Mouse (Mus musculus) kidney, adult 11 months (tissue): ENCODE measurements around the gene Srr.
A peak's percentile ranks its signal among the peaks of the same experiment; 100 is the strongest.

Experiments used
- DNase-seq: peaks from one replicate; pipeline ENCODE4 v3.0.0; 2022

The Srr gene

GRCm38 (mm10) chr11:74925577-74926387 is at the start of gene Srr, which contains the start of gene Smg6:
Srr (minus strand) TSS chr11:74925948.
Smg6 (plus strand) TSS chr11:74925823.
- DNase-seq: peak; percentile 92

DNA sequence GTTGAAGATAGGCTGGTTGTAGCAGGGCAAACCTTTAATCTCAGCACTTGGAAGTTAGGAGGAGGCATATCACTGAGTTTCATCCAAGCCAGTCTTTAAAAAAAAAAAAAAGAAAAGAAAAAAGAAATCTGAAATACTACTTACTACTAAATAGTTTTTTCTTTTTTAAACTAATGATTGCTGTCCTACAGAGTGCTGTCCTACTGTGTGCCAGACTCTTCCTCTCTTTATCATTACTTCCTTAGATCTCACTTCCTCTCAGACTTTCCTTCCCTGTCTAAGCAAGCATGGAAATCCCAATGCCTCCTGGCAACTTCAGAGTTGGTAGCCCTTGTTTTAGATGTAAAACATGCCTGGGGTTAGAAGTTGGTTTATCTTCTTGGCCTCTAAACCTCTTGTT is 48.9 kb upstream of the Srr start:
- DNase-seq: no peak

DNA sequence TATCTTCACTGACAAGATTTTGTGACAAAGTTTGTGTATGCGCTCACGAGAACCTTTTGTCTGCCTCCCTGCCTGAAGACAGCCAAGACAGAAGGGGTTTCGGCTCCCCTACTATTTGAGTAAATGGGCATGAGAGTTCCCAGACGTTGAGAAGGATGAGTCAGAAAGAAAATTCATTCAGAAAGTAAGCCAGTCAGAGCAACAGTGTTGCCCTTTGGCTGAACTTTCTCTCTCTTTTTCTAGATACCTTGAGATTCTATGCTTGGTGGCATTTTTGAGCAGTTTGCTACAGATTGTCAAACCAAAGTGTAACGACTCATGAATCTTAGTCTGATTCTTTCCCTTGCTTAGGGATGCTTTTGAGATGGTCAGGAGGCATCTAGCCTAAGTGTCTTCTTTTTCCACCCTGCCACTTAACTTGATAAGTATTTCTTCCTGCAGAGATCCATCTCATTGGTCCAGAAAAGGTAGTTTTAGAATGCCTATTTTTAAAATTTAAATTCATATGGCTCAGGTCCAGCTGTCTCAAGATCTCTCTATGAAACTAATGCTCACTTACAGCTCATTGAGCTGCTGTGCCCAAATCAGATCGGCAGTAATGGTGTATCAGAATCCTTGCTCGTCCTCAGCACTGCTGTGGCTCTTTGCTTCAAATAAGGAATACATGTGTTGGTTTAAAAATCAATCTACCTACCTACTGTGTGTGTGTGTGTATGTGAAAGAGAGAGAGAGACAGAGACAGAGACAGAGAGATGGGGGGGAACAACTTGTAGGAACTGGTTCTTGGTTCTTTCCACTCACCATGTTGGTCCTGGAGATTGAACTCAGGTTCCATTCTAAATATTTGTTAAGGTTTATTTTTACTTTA is 47.8 kb upstream of the Srr start:
- no peak for DNase-seq

DNA sequence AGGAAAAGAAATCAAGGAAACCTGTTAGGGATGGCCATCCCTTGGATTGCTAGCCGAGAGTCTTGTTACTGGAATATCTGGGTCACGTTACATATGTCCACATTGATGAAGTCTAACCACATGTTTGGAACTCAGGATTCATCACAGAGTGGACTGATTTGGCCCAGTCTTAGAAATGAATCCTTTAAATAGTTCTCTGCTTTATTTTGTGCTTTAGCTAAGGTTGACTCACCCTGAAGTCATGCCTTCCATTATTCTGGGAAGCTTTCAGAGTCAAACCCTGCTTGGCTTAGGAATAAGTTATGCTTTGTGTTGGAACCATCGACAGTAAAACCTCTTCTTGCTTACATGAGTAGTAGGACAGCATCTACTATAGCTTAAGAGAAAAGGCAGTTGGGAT is 39.8 kb upstream of the Srr start:
- DNase-seq: no peak

GRCm38 (mm10) chr11:74962846-74963407 is 37.2 kb upstream of the Srr start:
- no peak for DNase-seq

DNA sequence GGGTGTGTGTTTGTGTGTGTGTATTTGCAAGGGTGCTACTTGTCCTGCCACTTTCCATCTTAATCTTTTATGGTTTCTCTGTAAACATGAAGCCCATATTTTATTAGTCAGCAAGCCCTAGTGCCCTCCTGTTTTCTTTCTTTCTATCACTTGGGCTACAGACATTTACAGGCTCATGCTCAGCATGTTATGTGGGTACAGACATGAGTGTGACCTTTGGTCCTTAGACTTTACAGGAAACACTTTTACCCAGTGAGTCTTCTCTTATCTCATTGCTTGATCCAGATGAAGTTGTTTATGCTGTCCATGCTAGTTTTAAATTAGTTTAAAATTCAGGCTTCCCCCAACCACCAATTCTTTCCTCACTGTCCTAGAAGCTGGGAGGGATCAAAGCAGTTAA is 36.2 kb upstream of the Srr start:
- no peak for DNase-seq

- no peak for DNase-seq
These were observed 34.3 kb upstream of the Srr start for GRCm38 (mm10) chr11:74960031-74960551.

GRCm38 (mm10) chr11:74959501-74959900 is 33.8 kb upstream of the Srr start:
- no peak for DNase-seq

- DNase-seq: no peak
These were observed 31.9 kb upstream of the Srr start for GRCm38 (mm10) chr11:74957600-74957999.

DNA sequence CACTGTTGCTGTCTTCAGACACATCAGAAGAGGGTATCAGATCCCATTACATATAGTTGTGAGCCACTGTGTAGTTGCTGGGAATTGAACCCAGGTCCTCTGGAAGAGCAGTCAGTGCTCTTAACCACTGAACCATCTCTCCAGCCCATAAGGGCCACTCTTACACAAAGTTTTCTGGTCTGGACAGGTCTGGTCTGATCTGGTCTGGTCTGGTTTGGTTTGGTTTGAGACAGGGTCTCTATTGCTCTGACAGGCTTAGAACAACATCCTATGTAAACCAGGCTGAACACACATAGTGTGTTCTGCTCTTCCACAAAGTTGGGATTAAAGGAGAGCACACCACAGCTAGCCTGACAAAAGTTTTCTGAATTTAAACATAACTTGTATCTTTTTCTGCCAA is 30.3 kb upstream of the Srr start:
- no peak for DNase-seq

DNA sequence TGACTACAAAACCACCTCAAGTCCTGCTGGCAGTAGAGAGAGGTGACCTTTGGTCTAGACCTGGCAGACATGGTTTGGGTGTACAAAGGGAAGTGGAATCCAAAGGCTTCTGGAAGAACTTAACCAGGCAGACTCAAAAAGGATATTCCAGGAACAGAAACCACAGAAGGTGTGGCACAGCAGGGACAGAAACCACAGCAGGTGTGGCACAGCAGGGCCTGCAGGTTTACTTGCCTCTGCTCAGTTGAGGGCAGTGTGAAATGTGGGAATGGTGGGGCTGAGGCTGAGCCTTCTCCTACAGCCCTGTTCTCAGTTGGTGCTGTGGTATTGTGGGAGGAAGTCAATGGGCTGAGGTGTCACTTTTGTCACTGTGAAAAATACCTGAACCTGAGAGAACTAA is 29.2 kb upstream of the Srr start:
- DNase-seq: peak; percentile 54

DNA sequence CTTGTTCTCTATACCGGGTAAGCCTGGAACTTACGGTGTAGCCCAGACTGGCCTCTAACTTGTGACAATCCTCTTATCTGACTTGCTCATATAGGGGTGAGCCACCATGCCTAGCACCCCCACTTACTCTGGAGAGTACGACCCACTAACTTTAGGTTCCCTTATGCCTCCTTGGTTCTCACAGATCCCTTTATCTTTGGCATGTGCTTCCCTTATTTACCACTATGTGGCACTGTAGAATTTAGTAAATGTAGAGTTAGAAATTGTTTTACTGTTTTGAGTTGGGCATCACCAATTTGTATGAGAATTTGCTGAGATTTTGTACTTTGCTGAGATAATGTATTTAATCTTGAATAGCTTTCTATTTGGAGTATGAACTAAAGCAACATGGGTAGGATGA is 20.6 kb upstream of the Srr start:
- DNase-seq: no peak

DNA sequence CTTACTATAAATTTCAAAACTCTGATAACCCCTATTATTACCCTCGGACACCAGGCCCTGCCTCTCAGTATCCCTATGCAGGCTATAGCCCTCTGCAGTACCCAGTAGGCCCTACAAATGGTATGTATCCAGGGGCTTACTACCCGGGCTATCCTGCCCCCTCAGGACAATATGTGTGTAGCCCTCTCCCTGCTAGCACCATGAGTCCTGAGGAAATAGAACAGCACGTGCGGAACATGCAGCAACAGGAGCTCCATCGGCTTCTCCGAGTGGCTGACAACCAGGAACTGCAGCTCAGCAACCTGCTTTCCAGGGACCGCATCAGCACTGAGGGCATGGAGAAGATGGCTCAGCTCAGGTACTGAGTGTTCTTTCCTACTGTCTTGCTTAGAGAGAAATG is 4.6 kb upstream of the Srr start:
- no peak for DNase-seq

- peak; percentile 42 for DNase-seq
These were observed 3.4 kb upstream of the Srr start for GRCm38 (mm10) chr11:74929111-74929510.

GRCm38 (mm10) chr11:74927236-74927725 is 1.5 kb upstream of the Srr start:
- no peak for DNase-seq

DNA sequence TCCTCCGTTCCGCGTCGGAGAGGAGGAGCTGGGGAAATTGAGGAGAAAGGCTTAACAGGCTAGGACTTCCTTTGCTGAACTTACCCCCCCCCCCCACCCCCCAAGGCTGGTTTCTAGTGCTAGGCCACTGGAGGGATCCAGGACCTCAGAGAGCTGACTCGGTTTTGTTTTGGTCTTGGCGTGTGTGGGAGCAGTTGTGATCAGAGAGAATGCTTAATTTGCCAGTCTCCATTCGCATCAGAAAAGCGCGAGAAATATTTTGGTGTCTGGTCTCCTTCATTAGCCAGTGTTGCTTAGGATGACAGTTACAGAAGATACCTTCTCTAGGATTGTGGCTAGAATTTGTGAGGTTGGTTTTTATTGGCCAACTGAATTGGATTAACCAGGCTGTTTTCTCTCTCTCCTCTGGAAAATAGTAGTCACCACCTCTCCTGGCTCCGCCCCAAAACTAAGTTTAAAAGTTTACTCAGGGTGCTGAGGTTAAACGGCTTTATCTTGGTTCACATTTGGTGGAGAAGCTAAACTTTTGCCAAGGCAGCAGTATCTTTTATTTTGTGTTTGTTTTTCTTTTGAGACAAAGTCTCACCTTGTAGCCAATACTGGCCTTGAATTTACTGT is 749 bp upstream of the Srr start:
- DNase-seq: peak; percentile 78

- peak; percentile 78 for DNase-seq
These were observed 1.6 kb downstream of the Srr start for GRCm38 (mm10) chr11:74924149-74924548.

- no peak for DNase-seq
These were observed 6.5 kb downstream of the Srr start for GRCm38 (mm10) chr11:74919249-74919648.

DNA sequence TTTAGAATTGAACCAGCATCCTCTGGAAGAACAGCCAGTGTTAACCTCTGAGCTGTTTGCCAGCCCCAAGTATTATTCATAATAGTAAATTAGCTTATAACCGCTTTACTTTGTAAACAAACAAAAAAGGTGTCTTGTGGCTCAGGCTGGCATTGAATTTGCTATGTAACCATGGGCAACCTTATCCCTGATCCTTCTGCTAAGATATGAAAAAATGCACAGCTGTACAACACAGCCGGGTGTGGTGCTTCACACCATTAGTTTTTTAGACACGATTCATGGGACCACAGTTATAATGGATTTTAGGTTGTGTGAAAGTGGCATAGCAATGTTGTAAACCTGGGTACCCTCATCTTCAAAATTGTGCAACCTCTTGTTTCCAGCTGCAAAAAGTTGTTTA is 13.3 kb downstream of the Srr start:
- no peak for DNase-seq

DNA sequence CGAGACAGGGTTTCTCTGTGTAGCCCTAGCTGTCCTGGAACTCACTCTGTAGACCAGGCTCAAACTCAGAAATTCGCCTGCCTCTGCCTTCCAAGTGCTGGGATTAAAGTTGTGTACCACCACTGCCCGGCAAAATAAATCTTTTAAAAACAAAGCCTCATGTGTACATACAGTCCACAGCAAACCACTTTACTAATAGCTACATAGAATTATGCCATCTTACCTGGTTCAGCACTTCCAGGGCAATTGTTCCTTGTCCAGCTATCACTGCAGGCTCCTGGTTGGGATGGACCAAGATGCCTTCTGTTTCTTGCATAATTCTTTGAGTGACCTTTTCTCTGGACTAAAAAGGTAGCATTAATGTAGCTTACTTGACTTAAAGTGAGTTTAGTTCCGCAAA is 15.8 kb downstream of the Srr start:
- DNase-seq: no peak

- peak; percentile 45 for DNase-seq
These were observed 16.9 kb downstream of the Srr start for GRCm38 (mm10) chr11:74908618-74909399.

DNA sequence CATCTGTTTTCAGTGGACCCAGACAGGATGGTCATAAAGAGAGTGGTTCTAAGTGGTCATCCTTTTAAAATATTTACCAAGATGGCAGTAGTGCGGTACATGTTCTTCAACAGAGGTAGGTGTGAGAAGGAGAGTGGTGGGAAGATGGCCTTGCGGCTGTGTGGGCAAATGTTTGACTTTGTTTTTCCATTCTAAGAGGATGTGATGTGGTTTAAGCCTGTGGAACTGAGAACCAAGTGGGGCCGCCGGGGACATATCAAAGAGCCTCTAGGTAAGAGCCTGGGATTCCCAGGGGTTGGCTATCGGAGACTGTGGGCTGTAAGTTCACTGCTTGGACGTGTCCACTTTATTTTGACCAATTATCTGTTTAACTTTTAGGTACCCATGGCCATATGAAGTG is 17.9 kb downstream of the Srr start:
- no peak for DNase-seq
